Mouse (Mus musculus) embryonic facial prominence, embryonic 10.5 days (tissue): ENCODE data around the gene Ccl24. TPM values are rescaled to one million over a fixed set of nuclear protein-coding genes. Genes with fewer than 3 reads are reported as not detected.

Experiments used
- polyA plus RNA-seq: library from polyadenylated mRNA; unstranded; fragments of >200 nt; fragmentation: Nextera tagmentation; extraction: Ambion mirVana; gene quantifications from 2 replicates; pipeline ENCODE4 v1.2.1, GENCODE M21; 2016

Gene Ccl24
- polyA plus RNA-seq, 1 experiment from 2014 or later, result 0.86 TPM

Other genes starting within 250 kb of the Ccl24 start
- not detected in 2 replicates for gene Fkbp6, start 223.0 kb downstream of the Ccl24 start, polyA plus RNA-seq
- not detected in 2 replicates for gene Trim50, start 219.8 kb downstream of the Ccl24 start, polyA plus RNA-seq
- gene Nsun5, start 203.1 kb downstream of the Ccl24 start, polyA plus RNA-seq, result 47.9 and 48.0 TPM in 2 replicates
- gene Pom121, start 178.5 kb downstream of the Ccl24 start, polyA plus RNA-seq, result 20.1 and 20.3 TPM in 2 replicates
- gene Hip1, start 27.9 kb downstream of the Ccl24 start, polyA plus RNA-seq, result 64.6 and 66.1 TPM in 2 replicates
- not detected in 2 replicates for gene Ccl26, start 9.5 kb downstream of the Ccl24 start, polyA plus RNA-seq
- gene Rhbdd2, start 59.6 kb upstream of the Ccl24 start, polyA plus RNA-seq, result 52.6 and 59.7 TPM in 2 replicates
- 97.3 and 103 TPM in 2 replicates for gene Por, start 97.0 kb upstream of the Ccl24 start, polyA plus RNA-seq
- gene Tmem120a, start 171.4 kb upstream of the Ccl24 start, polyA plus RNA-seq, result 54.7 and 59.3 TPM in 2 replicates
- 0.30 and 0.31 TPM in 2 replicates for gene Styxl1, start 205.3 kb upstream of the Ccl24 start, polyA plus RNA-seq
- gene Mdh2, start 205.4 kb upstream of the Ccl24 start, polyA plus RNA-seq, result 603 and 625 TPM in 2 replicates
- gene Srrm3, start 233.8 kb upstream of the Ccl24 start, polyA plus RNA-seq, result 4.9 and 5.3 TPM in 2 replicates